Mouse (Mus musculus): ENCODE measurements around the gene Map3k13.

- TF ChIP-seq CTCF (IDR thresholded peaks at IDR 0.05; ENCODE audit: low read depth) (no peak), EP300 (optimal IDR thresholded peaks at IDR 0.05) (no peak)
Observed at GRCm38 (mm10) chr16:21887601-21888000, 93.5 kb downstream of the Map3k13 start.
